Mouse (Mus musculus) heart, postnatal 10 days (tissue): ENCODE measurements around the gene Bnip2. TPM values are rescaled to one million over a fixed set of nuclear protein-coding genes. Genes with fewer than 3 reads are reported as not detected.
A peak's percentile ranks its signal among the peaks of the same experiment; 100 is the strongest.

Experiments
- DNase-seq, 2 experiments: peaks; one replicate each; pipeline ENCODE4 v3.0.0; 2021
- intact Hi-C: fragments of 180-260 bp; cut with DNase I; formaldehyde crosslinking; loops from one replicate; pipeline ENCODE4 v1.15.1; 2025
- total RNA-seq, 2 experiments: library from RNA; stranded (reverse); gene quantifications; 2 replicates each; pipeline ENCODE4 v1.2.3; 2021

Gene Bnip2
- 100 to 1,000 TPM; 102 to 107 TPM for total RNA-seq

DNA sequence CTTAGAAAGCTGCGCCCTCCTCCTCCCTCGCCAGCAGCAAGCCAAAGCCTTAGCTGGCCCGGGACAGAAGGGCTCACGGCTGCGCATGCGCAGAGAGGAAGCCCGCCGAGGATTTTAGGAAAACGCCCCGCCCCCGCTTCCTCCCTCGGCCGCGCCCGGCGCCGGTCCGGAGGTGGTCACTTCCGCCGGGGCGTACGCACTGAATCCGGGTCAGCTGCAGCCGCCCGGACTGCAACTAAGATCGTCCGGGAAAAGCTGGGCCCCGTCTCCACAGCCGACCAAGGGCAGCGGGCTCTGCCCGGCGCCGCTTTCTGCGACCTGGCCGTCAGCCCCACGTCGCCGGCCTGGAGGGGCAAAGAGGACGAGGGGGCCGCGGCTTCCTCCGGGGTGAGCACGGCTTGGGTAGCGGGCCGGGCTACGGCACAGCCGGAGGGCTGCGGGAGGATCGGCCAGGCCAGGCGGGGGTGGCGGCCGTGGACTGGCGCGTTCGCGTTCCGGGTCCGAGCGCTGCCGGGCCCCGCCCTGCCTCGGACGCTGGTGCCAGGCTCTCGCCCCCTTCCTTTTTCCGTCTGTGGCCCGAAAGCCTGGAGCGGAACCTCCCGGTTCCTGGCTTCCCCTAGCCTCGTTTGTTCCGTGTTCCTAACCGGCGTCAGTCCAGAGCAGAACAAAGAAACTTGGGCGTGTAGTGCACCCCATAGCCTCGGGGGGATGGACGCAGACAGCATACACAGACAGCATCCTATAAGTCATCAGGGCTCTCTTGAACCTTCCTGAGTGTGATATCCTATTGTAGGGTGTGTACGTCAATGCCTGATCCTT is at the start of gene Bnip2:
TSS of gene Bnip2 (plus strand) at position 164 of the 819 bp plus-strand sequence.
- intact Hi-C loops = loop anchor here (5.0 kb wide), 1 partner anchor 482 kb away; no protein-coding TSS in a partner anchor

DNA sequence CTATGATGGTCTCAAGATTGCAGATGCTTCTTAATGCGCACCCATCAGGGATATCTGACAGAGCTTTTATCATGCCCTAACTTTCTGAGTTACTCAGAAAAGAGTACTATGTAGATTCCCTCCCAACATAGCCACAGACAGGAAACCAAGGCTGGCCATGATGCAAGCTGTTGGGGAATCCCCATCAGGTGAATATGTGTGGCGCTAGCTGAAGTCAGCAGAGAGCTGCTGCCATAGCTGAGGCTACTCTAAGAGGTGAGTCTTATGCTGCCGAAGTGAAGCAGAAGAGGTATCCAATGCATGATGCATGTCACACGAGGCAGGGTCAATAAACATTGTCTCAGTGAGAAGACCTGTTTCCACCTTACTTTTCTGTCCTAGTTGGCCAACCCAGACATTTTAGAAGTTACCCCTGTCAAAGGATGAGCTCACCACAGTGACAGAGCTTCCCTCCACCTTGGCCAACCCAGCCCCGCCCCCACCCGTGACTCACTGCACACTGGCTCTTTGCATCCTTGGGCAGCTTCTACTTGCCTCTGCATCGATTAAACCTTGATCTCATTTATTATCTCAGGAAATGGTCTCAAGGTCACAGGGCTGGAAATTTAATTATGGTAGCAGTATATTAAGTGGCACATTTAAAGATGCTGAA is 48.3 kb upstream of the Bnip2 start:
- intact Hi-C loops = loop anchor here (5.0 kb wide), 1 partner anchor 319 kb away; no protein-coding TSS in a partner anchor
- DNase-seq = no peak

More for the DNA sequence above, at the start of gene Bnip2:
- DNase-seq = peak; percentile 98

DNA sequence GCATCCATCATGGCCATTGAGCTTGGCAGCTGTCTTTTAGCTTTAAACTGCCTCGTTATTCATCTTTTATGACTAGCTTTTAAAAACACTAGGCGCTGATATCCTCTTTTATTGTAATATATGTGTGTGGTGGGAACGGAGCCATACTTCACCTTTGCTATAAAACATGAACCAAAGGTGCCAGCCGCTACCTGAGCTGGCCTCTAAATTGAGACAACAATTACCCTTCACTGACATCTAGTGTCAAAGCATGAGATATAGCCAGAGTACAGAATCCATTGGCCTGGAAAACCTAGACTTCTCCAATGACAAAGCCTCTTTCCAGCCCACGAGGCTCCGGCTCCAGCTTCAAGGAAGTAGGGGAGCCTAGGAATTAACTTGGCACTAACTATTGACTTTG is 47.7 kb upstream of the Bnip2 start:
- DNase-seq = no peak
- intact Hi-C loops = loop anchor here (5.0 kb wide), 1 partner anchor 319 kb away; no protein-coding TSS in a partner anchor

DNA sequence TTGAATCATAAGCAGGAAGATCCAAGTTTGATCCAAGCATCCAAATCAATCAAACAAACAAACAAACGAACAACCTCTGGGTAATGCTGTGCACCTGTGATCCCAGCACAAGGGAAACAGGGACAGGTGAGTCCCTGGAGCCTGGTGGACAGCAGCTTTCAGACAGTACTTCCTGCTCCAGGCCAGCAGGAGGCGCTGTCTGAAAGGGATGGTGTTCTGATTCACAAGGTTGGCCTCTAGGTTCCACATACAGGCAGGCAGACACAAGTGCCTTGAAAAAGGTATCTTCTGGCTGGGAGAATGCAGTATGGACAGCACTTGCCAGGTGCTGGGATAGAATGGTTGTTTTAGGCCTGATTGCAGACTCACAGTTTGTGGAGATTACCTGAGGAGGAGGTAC is 40.3 kb upstream of the Bnip2 start:
- peak; percentile 61 to 75 for DNase-seq
- intact Hi-C loops = loop anchor here (1.0 to 5.0 kb wide), 2 partner anchors 39 to 133 kb away; no protein-coding TSS in a partner anchor

DNA sequence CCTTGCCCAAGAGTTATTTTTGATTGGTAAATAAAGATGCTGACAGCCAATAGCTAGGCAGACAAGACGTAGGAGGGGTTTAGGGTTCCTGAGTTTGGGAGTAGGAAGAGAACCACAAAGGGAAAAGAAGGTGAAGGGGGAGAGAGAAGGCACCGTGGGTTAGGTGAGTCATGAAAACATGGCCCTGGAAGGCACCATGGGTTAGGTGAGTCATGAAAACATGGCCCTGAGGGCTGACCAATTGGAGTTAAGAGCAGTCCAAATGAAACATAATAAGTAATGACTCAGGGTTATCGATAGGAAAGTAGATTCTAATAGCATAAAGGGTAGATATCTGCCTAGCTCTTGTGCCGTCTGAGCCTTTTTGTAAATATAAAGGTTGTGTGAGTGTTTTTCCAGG is 39.6 kb upstream of the Bnip2 start:
- intact Hi-C loops = loop anchor here (1.0 to 5.0 kb wide), 2 partner anchors 39 to 133 kb away; no protein-coding TSS in a partner anchor
- DNase-seq = no peak

DNA sequence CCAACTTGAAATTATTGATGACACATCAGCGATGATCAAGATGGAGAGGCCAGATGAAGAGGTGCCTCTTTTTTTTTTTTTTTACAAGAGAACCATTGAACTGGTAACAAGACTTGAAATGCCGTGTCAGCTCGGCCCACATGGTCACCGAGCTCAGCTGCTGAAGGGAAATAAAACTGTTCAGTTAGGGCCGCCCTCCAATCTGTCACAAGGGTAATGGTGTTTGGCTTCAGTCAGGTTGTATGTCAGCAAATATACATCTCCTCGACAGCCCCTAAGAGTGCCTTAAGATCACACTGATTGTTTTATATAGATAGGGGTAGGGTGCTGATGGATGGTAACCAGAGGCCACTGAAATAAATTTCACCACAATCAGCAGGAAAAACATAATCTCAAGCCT is 28.3 kb upstream of the Bnip2 start:
- no peak for DNase-seq
- intact Hi-C loops = no loop called here

DNA sequence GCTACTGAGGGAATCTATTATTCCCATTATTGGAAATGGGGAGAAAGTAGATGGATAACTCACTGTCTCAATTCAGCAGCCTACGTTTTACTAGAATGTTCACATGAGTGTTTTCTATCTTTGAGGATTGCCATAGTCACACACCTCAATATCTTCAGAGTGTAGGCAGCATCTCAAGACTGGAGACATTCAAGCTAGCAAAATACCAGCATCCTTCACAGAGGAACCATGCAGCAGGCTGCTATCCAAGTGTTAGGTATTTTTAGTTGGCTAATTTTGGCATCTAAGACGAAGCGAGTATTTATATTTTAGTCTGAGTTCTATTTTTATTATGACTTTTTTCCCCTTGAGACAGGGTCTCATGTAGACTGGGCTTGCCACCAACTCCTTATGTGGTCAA is 24.9 kb upstream of the Bnip2 start:
- DNase-seq = peak; percentile 10 to 15
- intact Hi-C loops = no loop called here

DNA sequence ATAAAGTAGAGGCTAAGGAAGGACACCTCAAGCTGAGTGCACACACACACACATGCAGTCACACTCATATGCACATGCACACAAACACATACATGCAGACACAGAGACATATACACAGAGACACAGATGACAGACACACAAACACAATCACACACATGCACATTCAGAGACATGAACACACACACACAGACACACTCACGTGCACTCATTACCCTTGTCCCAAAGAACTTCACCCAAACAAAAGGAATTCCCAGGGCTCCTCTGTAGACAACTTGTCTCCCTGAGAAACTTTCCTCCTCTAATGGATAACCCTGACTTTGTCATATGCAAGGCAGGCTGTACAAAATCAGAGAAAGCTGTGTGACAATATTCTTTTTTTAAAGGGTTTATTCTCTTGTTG is 3.7 kb upstream of the Bnip2 start:
- no peak for DNase-seq
- intact Hi-C loops = loop anchor here (5.0 kb wide), 1 partner anchor 478 kb away; no protein-coding TSS in a partner anchor

DNA sequence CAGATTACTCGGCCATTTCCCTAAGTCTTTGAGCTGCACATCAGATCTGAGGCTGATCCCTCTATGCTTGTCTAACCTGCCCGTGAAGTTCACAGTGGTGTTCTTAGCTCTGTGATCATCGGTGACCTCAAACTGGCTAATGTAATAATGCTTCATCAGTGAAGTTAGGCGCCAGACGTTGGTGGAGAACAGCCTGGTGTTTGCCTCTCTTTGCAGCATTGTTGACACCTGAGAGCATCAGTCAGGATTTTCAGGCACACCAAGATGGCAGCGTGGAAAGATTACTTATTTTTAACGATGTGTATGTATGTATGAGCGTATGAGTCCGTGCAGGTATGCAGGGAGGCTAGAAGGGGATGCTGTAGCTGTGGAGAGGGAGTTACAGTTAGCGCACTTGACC is 3.2 kb upstream of the Bnip2 start:
- DNase-seq = no peak
- intact Hi-C loops = loop anchor here (2.0 to 5.0 kb wide), 2 partner anchors 361 to 479 kb away; no protein-coding TSS in a partner anchor

DNA sequence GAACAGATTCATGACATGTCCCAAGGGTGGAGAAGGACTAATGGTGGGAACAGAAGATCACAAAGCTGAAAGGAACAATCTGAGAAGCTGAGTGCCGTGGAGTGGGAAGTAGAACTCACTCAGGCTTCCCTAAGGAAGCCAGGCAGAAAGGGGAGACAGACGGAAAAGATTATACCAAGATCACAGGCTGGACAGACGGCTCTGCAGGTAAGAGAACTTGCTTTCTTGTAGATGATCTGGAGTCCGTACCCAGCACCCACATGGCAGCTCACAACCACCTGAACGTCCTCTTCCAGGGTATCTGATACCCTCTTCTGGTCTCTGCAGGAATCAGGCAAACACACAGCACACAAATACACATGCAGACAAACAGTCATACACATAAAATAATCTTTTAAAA is 2.7 kb upstream of the Bnip2 start:
- intact Hi-C loops = loop anchor here (2.0 to 5.0 kb wide), 2 partner anchors 362 to 479 kb away; no protein-coding TSS in a partner anchor
- no peak for DNase-seq

DNA sequence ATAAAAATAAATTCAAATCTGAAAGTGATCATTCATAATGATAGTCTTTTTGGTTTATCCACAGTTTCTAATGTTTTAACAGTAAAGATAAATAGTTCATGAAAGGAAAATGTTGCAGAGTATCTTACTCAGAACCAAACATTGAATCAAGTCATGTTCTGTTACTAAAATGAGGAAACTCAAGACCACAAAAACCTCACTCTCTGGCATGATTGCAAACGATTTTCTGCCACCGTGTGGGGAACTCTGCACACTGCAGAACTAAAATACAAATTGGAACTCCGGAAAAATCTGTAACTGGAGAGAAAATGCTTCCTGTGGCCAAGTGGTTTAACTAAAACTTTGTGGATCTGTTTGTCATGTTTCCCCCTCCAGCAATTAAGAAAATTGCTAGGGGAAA is 1.7 kb upstream of the Bnip2 start:
- intact Hi-C loops = loop anchor here (2.0 to 5.0 kb wide), 2 partner anchors 363 to 480 kb away; no protein-coding TSS in a partner anchor
- peak; percentile 76 to 84 for DNase-seq

DNA sequence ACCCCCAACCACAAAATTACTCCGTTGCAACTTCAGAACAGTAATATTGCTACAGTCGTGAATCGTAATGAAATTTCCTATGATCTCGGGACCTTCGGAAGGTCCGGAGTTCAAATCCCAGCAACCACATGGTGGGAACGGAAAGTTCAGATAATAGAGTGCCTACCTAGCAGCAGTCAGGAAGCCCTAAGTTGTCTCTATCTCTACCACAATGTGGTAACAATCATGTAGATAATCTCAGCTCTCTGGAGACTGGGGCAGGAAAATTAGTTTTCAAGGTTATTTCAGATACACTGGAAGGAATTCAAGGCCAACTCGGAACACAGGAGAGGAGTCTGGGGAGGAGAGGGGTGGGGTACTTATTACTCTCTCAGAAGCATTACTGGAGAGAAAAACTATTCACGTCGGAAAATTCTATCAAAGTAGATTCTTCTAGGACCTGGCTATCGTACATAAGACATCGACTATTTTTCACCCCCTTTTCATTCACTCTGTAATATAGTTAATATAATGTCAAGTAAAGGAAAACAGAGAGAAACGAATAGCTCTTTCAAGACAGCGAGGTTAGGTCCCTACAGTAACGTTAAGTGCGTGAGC is 462 bp upstream of the Bnip2 start:
- DNase-seq = no peak
- intact Hi-C loops = loop anchor here (1.0 to 5.0 kb wide), 2 partner anchors 40 to 482 kb away; no protein-coding TSS in a partner anchor

DNA sequence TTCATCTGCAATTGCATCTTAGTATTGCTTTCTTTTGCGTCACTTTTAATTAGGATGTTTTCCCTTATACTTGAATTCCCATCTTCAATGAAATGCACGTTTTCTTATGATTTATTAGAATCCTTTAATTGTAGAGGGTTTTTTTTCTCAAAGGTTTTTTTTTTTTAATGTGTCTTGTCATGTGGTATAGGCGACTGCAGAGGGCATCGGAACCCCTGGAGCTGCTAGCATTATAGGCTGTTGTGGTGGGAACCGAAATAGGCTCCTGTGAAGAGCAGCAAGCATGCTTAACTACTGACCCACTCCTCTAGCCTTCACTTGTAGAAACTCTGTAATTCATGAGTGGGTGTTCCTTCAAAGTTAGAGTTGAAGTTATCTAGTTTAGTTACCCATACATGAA is 1.1 kb downstream of the Bnip2 start:
- intact Hi-C loops = no loop called here
- DNase-seq = no peak

DNA sequence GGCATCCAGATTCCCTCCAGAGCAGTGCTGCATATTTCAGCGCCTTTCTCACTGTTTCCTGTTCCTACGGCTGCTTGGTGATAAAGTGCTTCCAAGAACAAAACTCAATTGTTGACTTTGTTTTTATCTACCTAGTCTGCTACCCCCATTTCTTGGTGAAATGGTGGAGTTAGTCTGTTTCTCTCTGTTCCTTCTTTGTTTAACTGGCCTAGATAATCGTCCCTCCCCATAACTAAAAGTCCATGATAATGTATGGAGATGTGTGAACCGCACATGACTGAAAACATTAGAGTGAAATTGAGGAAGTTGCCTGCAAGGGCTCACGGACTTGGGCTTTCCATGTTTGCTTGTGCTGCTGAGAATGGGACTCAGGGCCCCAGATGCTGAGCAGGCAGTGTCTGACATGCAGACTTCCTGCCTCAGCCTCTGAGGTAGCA is 3.6 kb downstream of the Bnip2 start:
- no peak for DNase-seq
- intact Hi-C loops = no loop called here

DNA sequence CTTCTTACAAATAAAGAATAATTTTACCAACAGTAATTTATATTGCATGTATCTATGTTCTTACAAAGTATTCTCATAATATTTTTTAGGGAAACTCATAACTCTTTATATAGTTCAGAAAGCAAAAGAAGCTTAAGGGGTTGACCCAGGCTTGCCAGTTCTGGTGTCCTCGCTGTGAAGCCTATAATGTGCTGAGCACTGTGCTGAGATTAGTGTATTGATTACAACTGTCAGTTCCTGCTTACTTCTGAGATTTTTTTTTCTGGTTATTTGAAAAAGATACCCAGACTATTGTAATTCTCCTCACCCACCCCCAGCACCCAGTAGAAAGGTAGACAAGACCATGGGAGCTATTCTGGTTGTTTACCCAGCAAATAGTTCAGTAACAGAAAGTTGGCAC is 4.2 kb downstream of the Bnip2 start:
- no peak for DNase-seq
- intact Hi-C loops = no loop called here

DNA sequence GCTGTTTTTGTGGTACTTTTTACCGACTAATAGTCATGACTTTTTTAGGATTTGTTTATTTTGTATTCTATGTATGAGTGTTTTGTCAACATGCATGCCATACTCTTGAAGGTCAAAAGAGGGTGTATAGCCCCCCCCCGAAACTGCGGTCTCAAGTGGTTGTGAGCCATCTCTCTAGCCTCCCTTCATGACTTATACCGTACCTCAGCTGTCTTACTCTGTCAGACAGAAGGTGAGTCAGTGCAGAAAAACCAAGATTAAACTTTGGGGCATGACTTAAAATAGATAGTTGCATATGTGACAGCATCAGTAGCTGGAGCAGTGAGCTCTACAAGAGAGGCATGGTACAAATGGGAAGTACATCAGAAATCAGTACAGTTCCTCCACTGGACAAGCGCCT is 5.3 kb downstream of the Bnip2 start:
- DNase-seq = no peak

DNA sequence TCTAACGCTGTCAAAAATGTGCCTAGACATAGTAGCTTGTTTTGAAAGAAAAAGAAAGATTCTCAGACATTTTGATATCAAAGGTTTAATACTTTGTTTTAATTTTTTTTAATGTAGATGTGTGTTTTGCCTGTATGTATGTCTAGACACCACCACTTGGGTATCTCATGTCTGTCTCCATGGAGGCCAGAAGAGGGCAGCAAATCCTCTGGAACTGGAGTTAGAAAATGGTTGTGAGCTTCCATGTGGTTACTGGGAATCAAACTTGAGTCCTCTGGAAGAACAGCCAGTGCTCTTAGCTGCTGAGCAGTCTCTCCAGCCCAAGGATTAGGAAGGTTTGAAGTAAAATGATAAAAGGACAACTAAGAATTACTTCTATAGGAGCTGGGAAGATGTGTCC is 10.1 kb downstream of the Bnip2 start:
- intact Hi-C loops = no loop called here
- no peak for DNase-seq

More for the DNA sequence above, 5.3 kb downstream of the Bnip2 start:
- intact Hi-C loops = no loop called here

DNA sequence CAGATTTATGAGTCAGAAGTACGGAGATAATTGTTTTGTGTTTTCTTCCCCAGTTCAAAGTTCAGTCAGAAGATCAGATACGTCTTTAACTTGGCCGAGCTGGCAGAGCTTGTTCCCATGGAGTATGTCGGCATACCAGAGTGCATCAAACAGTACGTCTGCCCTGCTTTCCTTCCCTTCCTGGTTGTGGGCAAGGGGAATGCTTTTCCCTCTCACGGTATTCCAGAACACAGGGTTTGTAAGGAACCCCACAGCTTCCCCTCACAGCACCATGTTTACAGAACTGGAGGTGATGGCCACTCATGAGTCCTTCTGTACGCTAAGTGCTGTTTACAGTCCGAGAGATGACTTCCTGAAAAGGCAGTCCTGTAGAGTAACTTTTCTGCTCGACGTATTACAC is 14.2 kb downstream of the Bnip2 start:
- intact Hi-C loops = no loop called here
- DNase-seq = no peak

DNA sequence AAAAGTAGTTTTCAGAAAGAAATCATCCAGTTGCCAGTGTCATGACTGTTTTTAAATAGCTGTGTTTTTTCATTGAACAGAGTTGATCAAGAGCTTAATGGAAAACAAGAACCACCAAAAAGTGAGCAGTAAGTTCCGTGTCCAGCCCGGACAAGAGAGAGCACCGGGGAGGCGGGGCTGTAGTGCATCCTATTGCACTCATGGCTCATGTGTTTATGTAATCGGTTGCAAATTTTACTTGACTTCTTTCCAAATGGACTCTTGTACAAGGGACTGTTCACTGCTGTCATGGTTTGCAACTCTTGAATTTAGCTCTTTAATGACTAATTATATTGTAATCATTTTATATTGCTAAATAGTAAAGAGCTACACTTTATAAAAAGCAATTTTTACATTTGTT is 17.7 kb downstream of the Bnip2 start:
- no peak for DNase-seq
- intact Hi-C loops = no loop called here

DNA sequence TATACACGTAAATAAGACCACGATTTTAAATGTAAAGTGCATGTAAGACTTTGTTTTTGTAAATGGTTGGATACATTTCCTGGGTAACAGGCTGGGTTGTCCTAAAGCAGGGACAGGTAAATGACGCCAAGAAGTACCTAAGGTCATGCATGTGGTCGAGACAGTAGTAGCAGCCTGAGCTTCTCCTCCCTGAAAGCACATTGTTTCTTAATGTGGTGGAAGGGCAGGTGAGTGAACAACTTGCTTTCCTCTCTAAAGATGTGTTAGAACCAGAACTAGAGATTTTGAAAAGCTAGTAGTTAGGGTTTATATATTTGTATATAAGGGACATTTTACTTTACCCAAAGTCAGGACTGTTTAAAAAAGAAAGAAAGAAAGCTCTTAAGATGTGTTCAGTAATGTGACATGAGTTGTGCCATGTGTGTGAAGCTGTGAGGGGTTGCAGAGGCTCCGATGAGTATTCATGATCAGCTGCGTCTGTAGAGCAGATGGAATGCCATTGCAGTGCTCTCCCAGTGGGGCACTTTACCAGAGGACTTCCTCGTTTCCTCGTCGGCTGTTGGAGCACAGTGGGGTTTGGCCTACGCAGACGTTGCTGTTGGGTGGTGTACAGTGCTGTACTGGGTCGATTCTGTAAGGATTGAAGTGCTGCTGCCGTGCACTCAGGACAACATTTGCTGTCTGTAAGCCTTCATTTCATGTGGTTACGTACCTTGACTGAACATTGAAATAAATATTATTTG is 18.4 kb downstream of the Bnip2 start:
- no peak for DNase-seq
- intact Hi-C loops = no loop called here
